ENCODE assay signal across 24 mouse cellular contexts in genomic region chr10:16537660-16538059, GRCm38 (mm10).
DNase-seq lines count a peak whose midpoint lies in the region; ATAC-seq lines count a peak whose summit lies in the region.
"Had no signal": no experiment of that assay in that cellular context is flagged by ENCODE, and none has a peak within 500 bp of the region (broad histone marks: within the 10 kb centered on the region; RNA-seq: fewer than 3 reads in every experiment).

No protein-coding gene starts in this region.

- no peak overlapping the region for H3K4me3 ChIP-seq in embryonic facial prominence, embryonic 14.5 days (ENCODE audit: low read depth, low read length)
- no peak overlapping the region for H3K4me3 ChIP-seq in embryonic facial prominence, embryonic 10.5 days
- H3K4me3 ChIP-seq in neural tube, embryonic 11.5 days (ENCODE audit: low read depth, low read length): no peak overlapping the region
- no peak overlapping the region for H3K4me3 ChIP-seq in neural tube, embryonic 15.5 days (replicated peaks)
- no peak overlapping the region for H3K4me3 ChIP-seq in midbrain, embryonic 13.5 days (replicated peaks)
- no peak overlapping the region for H3K4me3 ChIP-seq in forebrain, embryonic 11.5 days (ENCODE audit: low read depth, low read length)
- H3K4me3 ChIP-seq: embryonic facial prominence, embryonic 13.5 days; forebrain, embryonic 13.5 days; heart, embryonic 15.5 days; hindbrain, embryonic 15.5 days; layer of hippocampus, adult 2 months had no signal

- H3K4me2 ChIP-seq in embryonic facial prominence, embryonic 14.5 days (ENCODE audit: low read depth, low read length): no peak overlapping the region
- no peak overlapping the region for H3K4me2 ChIP-seq in neural tube, embryonic 11.5 days (ENCODE audit: low read depth)
- H3K4me2 ChIP-seq in neural tube, embryonic 15.5 days: no peak overlapping the region
- H3K4me2 ChIP-seq in midbrain, embryonic 13.5 days (replicated peaks): no peak overlapping the region
- H3K4me2 ChIP-seq in forebrain, embryonic 11.5 days (ENCODE audit: low read depth, low read length, severe bottlenecking): no peak overlapping the region
- H3K4me2 ChIP-seq: embryonic facial prominence, embryonic 13.5 days; forebrain, embryonic 13.5 days; heart, embryonic 15.5 days; hindbrain, embryonic 15.5 days had no signal

- H3K9me3 ChIP-seq in embryonic facial prominence, embryonic 14.5 days (ENCODE audit: control insufficient read depth, low read length): no peaks in the 10 kb centered on the region
- no peaks in the 10 kb centered on the region for H3K9me3 ChIP-seq in embryonic facial prominence, embryonic 10.5 days
- H3K9me3 ChIP-seq in neural tube, embryonic 11.5 days (ENCODE audit: control insufficient read depth, low read length): no peaks in the 10 kb centered on the region
- no peaks in the 10 kb centered on the region for H3K9me3 ChIP-seq in neural tube, embryonic 15.5 days (replicated peaks)
- H3K9me3 ChIP-seq in midbrain, embryonic 13.5 days: no peaks in the 10 kb centered on the region
- no peaks in the 10 kb centered on the region for H3K9me3 ChIP-seq in forebrain, embryonic 11.5 days (ENCODE audit: control insufficient read depth, low read length)
- H3K9me3 ChIP-seq: embryonic facial prominence, embryonic 13.5 days; forebrain, embryonic 13.5 days; heart, embryonic 15.5 days; hindbrain, embryonic 15.5 days had no signal

- no peaks in the 10 kb centered on the region for H3K4me1 ChIP-seq in embryonic facial prominence, embryonic 14.5 days (ENCODE audit: control insufficient read depth, insufficient read depth, low read length)
- no peaks in the 10 kb centered on the region for H3K4me1 ChIP-seq in embryonic facial prominence, embryonic 10.5 days
- H3K4me1 ChIP-seq in neural tube, embryonic 11.5 days (ENCODE audit: control insufficient read depth, insufficient read depth, low read length): no peaks in the 10 kb centered on the region
- no peaks in the 10 kb centered on the region for H3K4me1 ChIP-seq in neural tube, embryonic 15.5 days
- H3K4me1 ChIP-seq in midbrain, embryonic 13.5 days (replicated peaks): 0 out of 2 replicates have a peak, but pooled peaks cover 3% of the 10 kb centered on the region
- H3K4me1 ChIP-seq in forebrain, embryonic 11.5 days (replicated peaks; ENCODE audit: control insufficient read depth, insufficient read depth, low read length): no peaks in the 10 kb centered on the region
- H3K4me1 ChIP-seq: embryonic facial prominence, embryonic 13.5 days; forebrain, embryonic 13.5 days; heart, embryonic 15.5 days; hindbrain, embryonic 15.5 days had no signal

- DNase-seq in embryonic facial prominence, embryonic 14.5 days (ENCODE audit: low spot score): peak; percentile 5
- no peak for DNase-seq in embryonic facial prominence, embryonic 10.5 days (ENCODE audit: low spot score)
- DNase-seq in neural tube, embryonic 11.5 days (ENCODE audit: low spot score): no peak
- DNase-seq in heart, postnatal 36 days: no peak
- no peak for DNase-seq in forebrain, embryonic 11.5 days (ENCODE audit: low spot score)
- no peak for DNase-seq in frontal cortex, postnatal 36 days (ENCODE audit: low spot score in 2 of 2)
- DNase-seq: adrenal gland, postnatal 36 days; cerebellum, adult 9-10 months; gastrocnemius, postnatal 36 days; kidney, adult 8-10 months; kidney, postnatal 14 days; left cerebral cortex, postnatal 4 days; liver; lung, postnatal 10 days; right cerebral cortex, postnatal 4 days had no signal

- intact Hi-C loops in heart, postnatal 36 days (cut with DNase I): no loop called here

- no peak for ATAC-seq in embryonic facial prominence, embryonic 14.5 days (ENCODE audit: low read depth)
- peak; percentile 20; the same call in 1 of the 2 replicates for ATAC-seq in neural tube, embryonic 11.5 days (ENCODE audit: insufficient read depth, low FRiP score, low TSS enrichment)
- ATAC-seq in neural tube, embryonic 15.5 days (ENCODE audit: low FRiP score): no peak
- ATAC-seq in midbrain, embryonic 13.5 days: peak; percentile 53; the same call in 1 of the 2 replicates
- ATAC-seq in forebrain, embryonic 11.5 days (replicated peaks; ENCODE audit: low FRiP score): no peak
- ATAC-seq: forebrain, embryonic 13.5 days had no signal

- H3K27me3 ChIP-seq in embryonic facial prominence, embryonic 14.5 days (replicated peaks; ENCODE audit: control insufficient read depth, insufficient read depth, low read length): no peaks in the 10 kb centered on the region
- no peaks in the 10 kb centered on the region for H3K27me3 ChIP-seq in embryonic facial prominence, embryonic 10.5 days (replicated peaks; ENCODE audit: low read depth, poor library complexity, severe bottlenecking)
- H3K27me3 ChIP-seq in neural tube, embryonic 11.5 days (ENCODE audit: control insufficient read depth, insufficient read depth, low read length): no peaks in the 10 kb centered on the region
- H3K27me3 ChIP-seq in neural tube, embryonic 15.5 days (replicated peaks): no peaks in the 10 kb centered on the region
- H3K27me3 ChIP-seq in midbrain, embryonic 13.5 days: no peaks in the 10 kb centered on the region
- H3K27me3 ChIP-seq in forebrain, embryonic 11.5 days (ENCODE audit: control insufficient read depth, insufficient read depth, low read length): no peaks in the 10 kb centered on the region
- H3K27me3 ChIP-seq: CH12.LX; embryonic facial prominence, embryonic 13.5 days; forebrain, embryonic 13.5 days; heart, embryonic 15.5 days; hindbrain, embryonic 15.5 days had no signal

- WGBS in embryonic facial prominence, embryonic 14.5 days: 64% methylated on average over 3 of the region's 3 CpGs
- 74% methylated on average over 3 of the region's 3 CpGs for WGBS in embryonic facial prominence, embryonic 10.5 days
- WGBS in neural tube, embryonic 11.5 days: 52% methylated on average over 3 of the region's 3 CpGs
- 40% methylated on average over 3 of the region's 3 CpGs for WGBS in neural tube, embryonic 15.5 days
- 33% methylated on average over 3 of the region's 3 CpGs for WGBS in midbrain, embryonic 13.5 days
- 67% methylated on average over 3 of the region's 3 CpGs for WGBS in forebrain, embryonic 11.5 days

- H3K27ac ChIP-seq in embryonic facial prominence, embryonic 14.5 days (replicated peaks; ENCODE audit: low read depth, low read length): no peak overlapping the region
- H3K27ac ChIP-seq in embryonic facial prominence, embryonic 10.5 days (replicated peaks): no peak overlapping the region
- no peak overlapping the region for H3K27ac ChIP-seq in neural tube, embryonic 11.5 days (ENCODE audit: low read depth, low read length)
- no peak overlapping the region for H3K27ac ChIP-seq in neural tube, embryonic 15.5 days (replicated peaks)
- H3K27ac ChIP-seq in midbrain, embryonic 13.5 days: no peak overlapping the region
- no peak overlapping the region for H3K27ac ChIP-seq in forebrain, embryonic 11.5 days (ENCODE audit: low read depth, low read length)
- H3K27ac ChIP-seq: embryonic facial prominence, embryonic 13.5 days; forebrain, embryonic 13.5 days; heart, embryonic 15.5 days; hindbrain, embryonic 15.5 days; layer of hippocampus, adult 2 months; stomach, postnatal 0 days had no signal

- H3K9ac ChIP-seq in embryonic facial prominence, embryonic 14.5 days (ENCODE audit: low read depth, low read length): no peak overlapping the region
- no peak overlapping the region for H3K9ac ChIP-seq in neural tube, embryonic 11.5 days (ENCODE audit: low read length)
- no peak overlapping the region for H3K9ac ChIP-seq in neural tube, embryonic 15.5 days (replicated peaks)
- H3K9ac ChIP-seq in midbrain, embryonic 13.5 days (replicated peaks): no peak overlapping the region
- no peak overlapping the region for H3K9ac ChIP-seq in forebrain, embryonic 11.5 days (ENCODE audit: low read length)
- H3K9ac ChIP-seq: embryonic facial prominence, embryonic 13.5 days; forebrain, embryonic 13.5 days; heart, embryonic 15.5 days; hindbrain, embryonic 15.5 days had no signal

- H3K36me3 ChIP-seq in embryonic facial prominence, embryonic 14.5 days (ENCODE audit: control insufficient read depth, insufficient read depth, low read length): no peaks in the 10 kb centered on the region
- no peaks in the 10 kb centered on the region for H3K36me3 ChIP-seq in embryonic facial prominence, embryonic 10.5 days (replicated peaks)
- H3K36me3 ChIP-seq in neural tube, embryonic 11.5 days (ENCODE audit: control insufficient read depth, insufficient read depth, low read length): no peaks in the 10 kb centered on the region
- H3K36me3 ChIP-seq in neural tube, embryonic 15.5 days: no peaks in the 10 kb centered on the region
- no peaks in the 10 kb centered on the region for H3K36me3 ChIP-seq in midbrain, embryonic 13.5 days
- H3K36me3 ChIP-seq in forebrain, embryonic 11.5 days (ENCODE audit: control insufficient read depth, insufficient read depth, low read length): no peaks in the 10 kb centered on the region
- H3K36me3 ChIP-seq: embryonic facial prominence, embryonic 13.5 days; heart, embryonic 15.5 days; hindbrain, embryonic 15.5 days had no signal

Comparison
In these comparisons a context has a peak if more than half of its experiments do, and no peak if none do; other contexts are left out.
1. ATAC-seq: peak in neural tube, embryonic 11.5 days (single experiment) and midbrain, embryonic 13.5 days (single experiment); none in embryonic facial prominence, embryonic 14.5 days (single experiment), neural tube, embryonic 15.5 days (single experiment) and forebrain, embryonic 11.5 days (single experiment).